In genomic region chr3:107105986-107106385, GRCm38 (mm10) we compare ENCODE assay signal across 30 mouse cellular contexts. TPM values are rescaled to one million over a fixed set of nuclear protein-coding genes. Genes with fewer than 3 reads are reported as not detected.
A peak's percentile ranks its signal among the peaks of the same experiment; 100 is the strongest.
DNase-seq lines count a peak whose midpoint lies in the region; ATAC-seq and TF ChIP-seq lines count a peak whose summit lies in the region.
"Had no signal": no experiment of that assay in that cellular context is flagged by ENCODE, and none has a peak within 500 bp of the region (broad histone marks: within the 10 kb centered on the region; RNA-seq: fewer than 3 reads in every experiment).

No protein-coding gene starts in this region.

- no peak overlapping the region for H3K9ac ChIP-seq in hindbrain, embryonic 14.5 days
- H3K9ac ChIP-seq in liver, adult 2 months (ENCODE audit: low read depth, low read length), result no peak overlapping the region
- no peak overlapping the region for H3K9ac ChIP-seq in liver, postnatal 0 days (replicated peaks)
- H3K9ac ChIP-seq: embryonic facial prominence, embryonic 13.5 days; forebrain, embryonic 12.5 days; heart, embryonic 15.5 days; intestine, embryonic 15.5 days; limb, embryonic 12.5 days; liver, embryonic 12.5 days; lung, embryonic 14.5 days; neural tube, embryonic 12.5 days had no signal

- no peak for ATAC-seq in hindbrain, embryonic 14.5 days (ENCODE audit: low FRiP score)
- ATAC-seq in liver, postnatal 0 days, result no peak
- ATAC-seq: intestine, embryonic 15.5 days; liver, embryonic 12.5 days had no signal

- TF ChIP-seq CTCF in liver, adult 2 months (IDR thresholded peaks at IDR 0.05; ENCODE audit: low read depth, low read length), result no peak
- no peak for TF ChIP-seq CTCF in liver, postnatal 0 days (IDR thresholded peaks at IDR 0.05; ENCODE audit: low read depth)

- H3K36me3 ChIP-seq in hindbrain, embryonic 14.5 days (replicated peaks; ENCODE audit: control insufficient read depth, insufficient read depth), result 0 out of 2 replicates have a peak, but pooled peaks cover 3% of the 10 kb centered on the region
- no peaks in the 10 kb centered on the region for H3K36me3 ChIP-seq in hindbrain, embryonic 10.5 days
- no peaks in the 10 kb centered on the region for H3K36me3 ChIP-seq in liver, adult 2 months (ENCODE audit: control insufficient read depth, insufficient read depth, low read length)
- no peaks in the 10 kb centered on the region for H3K36me3 ChIP-seq in liver, postnatal 0 days (replicated peaks; ENCODE audit: insufficient read depth, low read length)
- H3K36me3 ChIP-seq: embryonic facial prominence, embryonic 13.5 days; forebrain, embryonic 12.5 days; heart, embryonic 15.5 days; intestine, embryonic 15.5 days; limb, embryonic 12.5 days; liver, embryonic 12.5 days; neural tube, embryonic 12.5 days had no signal

- H3K79me2 ChIP-seq in liver, adult 2 months (ENCODE audit: control insufficient read depth, insufficient read depth, low read length), result no peaks in the 10 kb centered on the region

- no peak overlapping the region for H3K4me3 ChIP-seq in hindbrain, embryonic 14.5 days (replicated peaks; ENCODE audit: low read length)
- no peak overlapping the region for H3K4me3 ChIP-seq in hindbrain, embryonic 10.5 days
- no peak overlapping the region for H3K4me3 ChIP-seq in liver, adult 2 months (ENCODE audit: insufficient read depth, low read depth, low read length)
- no peak overlapping the region for H3K4me3 ChIP-seq in liver, postnatal 0 days (ENCODE audit: low read depth, low read length)
- H3K4me3 ChIP-seq: embryonic facial prominence, embryonic 13.5 days; erythroblast, embryonic 14.5 days; forebrain, embryonic 12.5 days; heart, embryonic 15.5 days; intestine, embryonic 15.5 days; limb, embryonic 12.5 days; liver, embryonic 12.5 days; neural tube, embryonic 12.5 days had no signal

- 83% methylated on average over 6 of the region's 6 CpGs for WGBS in hindbrain, embryonic 14.5 days
- WGBS in hindbrain, embryonic 10.5 days, result 87% methylated on average over 6 of the region's 6 CpGs
- 70% methylated on average over 6 of the region's 6 CpGs for WGBS in liver, adult 2 months
- 72% methylated on average over 6 of the region's 6 CpGs for WGBS in liver, postnatal 0 days (ENCODE audit: insufficient replicate concordance)

- H3K9me3 ChIP-seq in hindbrain, embryonic 14.5 days (ENCODE audit: control insufficient read depth, low read length), result no peaks in the 10 kb centered on the region
- no peaks in the 10 kb centered on the region for H3K9me3 ChIP-seq in hindbrain, embryonic 10.5 days
- H3K9me3 ChIP-seq in liver, postnatal 0 days (ENCODE audit: low read length), result no peaks in the 10 kb centered on the region
- H3K9me3 ChIP-seq: embryonic facial prominence, embryonic 13.5 days; forebrain, embryonic 12.5 days; heart, embryonic 15.5 days; intestine, embryonic 15.5 days; limb, embryonic 12.5 days; liver, embryonic 12.5 days; neural tube, embryonic 12.5 days had no signal

- no peak for TF ChIP-seq POLR2A in liver, adult 2 months (IDR thresholded peaks at IDR 0.05; ENCODE audit: extremely low read depth, insufficient read depth, low read length)

- peak overlapping the region; percentile 6; the same call in 1 of the 2 replicates for H3K4me2 ChIP-seq in hindbrain, embryonic 14.5 days (replicated peaks)
- no peak overlapping the region for H3K4me2 ChIP-seq in liver, postnatal 0 days (ENCODE audit: low read depth, low read length)
- H3K4me2 ChIP-seq: embryonic facial prominence, embryonic 13.5 days; forebrain, embryonic 12.5 days; heart, embryonic 15.5 days; intestine, embryonic 15.5 days; limb, embryonic 12.5 days; liver, embryonic 12.5 days; lung, embryonic 14.5 days; neural tube, embryonic 12.5 days had no signal

- TF ChIP-seq EP300 in liver, postnatal 0 days (IDR thresholded peaks at IDR 0.05; ENCODE audit: low read depth), result no peak

- no peak for DNase-seq in hindbrain, embryonic 14.5 days (ENCODE audit: low spot score)
- DNase-seq in hindbrain, embryonic 10.5 days (ENCODE audit: low spot score), result no peak
- DNase-seq in liver, adult 2 months (ENCODE audit: extremely low read depth, low read depth, low spot score), result peak; percentile 14
- no peak for DNase-seq in liver, postnatal 0 days
- DNase-seq in right cerebral cortex, adult 18-20 months, result peak; percentile 44
- no peak for DNase-seq in right cerebral cortex, postnatal 25 days
- no peak for DNase-seq in embryo, embryonic 10.5 days (ENCODE audit: low spot score)
- DNase-seq: adrenal gland, adult 8-10 months; cerebellum, postnatal 10 days; embryo, embryonic 11 days; heart, postnatal 4 days; kidney, adult 8-10 months; kidney, postnatal 10 days; lung, embryonic 14.5 days; retina, postnatal 1 day; right cerebral cortex, postnatal 4 days; thymus, adult 18-20 months; thymus, postnatal 4 days had no signal

- H3K4me1 ChIP-seq in hindbrain, embryonic 14.5 days (replicated peaks; ENCODE audit: control insufficient read depth, insufficient read depth, low read length), result peaks cover 10% of the 10 kb centered on the region
- peaks cover 19% of the 10 kb centered on the region for H3K4me1 ChIP-seq in hindbrain, embryonic 10.5 days (replicated peaks)
- H3K4me1 ChIP-seq in liver, adult 2 months (ENCODE audit: control insufficient read depth, insufficient read depth, low read length), result no peaks in the 10 kb centered on the region
- H3K4me1 ChIP-seq in liver, postnatal 0 days (ENCODE audit: insufficient read depth), result no peaks in the 10 kb centered on the region

- H3K27me3 ChIP-seq in hindbrain, embryonic 14.5 days (ENCODE audit: control insufficient read depth, insufficient read depth, low read length), result no peaks in the 10 kb centered on the region
- peaks cover 33% of the 10 kb centered on the region for H3K27me3 ChIP-seq in hindbrain, embryonic 10.5 days (ENCODE audit: insufficient read depth, poor library complexity, severe bottlenecking)
- peaks cover 14% of the 10 kb centered on the region for H3K27me3 ChIP-seq in liver, adult 2 months (ENCODE audit: control insufficient read depth, insufficient read depth, low read length)
- peaks cover 27% of the 10 kb centered on the region for H3K27me3 ChIP-seq in liver, postnatal 0 days (ENCODE audit: insufficient read depth, low read length)

- H3K27ac ChIP-seq in hindbrain, embryonic 14.5 days, result no peak overlapping the region
- no peak overlapping the region for H3K27ac ChIP-seq in hindbrain, embryonic 10.5 days
- H3K27ac ChIP-seq in liver, adult 2 months (replicated peaks; ENCODE audit: insufficient read depth, low read depth, low read length), result no peak overlapping the region
- H3K27ac ChIP-seq in liver, postnatal 0 days (ENCODE audit: low read depth), result no peak overlapping the region
- H3K27ac ChIP-seq: embryonic facial prominence, embryonic 13.5 days; forebrain, embryonic 12.5 days; heart, embryonic 15.5 days; intestine, embryonic 15.5 days; limb, embryonic 12.5 days; liver, embryonic 12.5 days; macrophage; neural tube, embryonic 12.5 days had no signal

RNA-seq across cellular contexts. Expression of gene Kcna2, which starts 5.0 kb away (rescaled TPM):
- polyA plus RNA-seq in hindbrain, embryonic 14.5 days (2014; fragmentation: Nextera tagmentation; extraction: Ambion mirVana), result 1.9 and 2.0 TPM in 2 replicates
- 0.07 and 0.09 TPM in 2 replicates for polyA plus RNA-seq in hindbrain, embryonic 10.5 days (2016; fragmentation: Nextera tagmentation; extraction: Ambion mirVana)
- 1.2 and 1.3 TPM in 2 replicates for total RNA-seq in liver, adult 2 months (2014; rRNA removed)
- 0.29 and 0.54 TPM in 2 replicates for polyA plus RNA-seq in liver, adult 2 months (2012; rRNA removed)
- polyA plus RNA-seq in liver, postnatal 0 days (2015; fragmentation: Nextera tagmentation; extraction: Ambion mirVana), result 0.07 and 0.11 TPM in 2 replicates
- total RNA-seq: MEL; monocyte, adult 5-6 weeks had no signal
- polyA plus RNA-seq: C2C12 had no signal

Comparison
In these comparisons a context has a peak if more than half of its experiments do, and no peak if none do; other contexts are left out.
1. DNase-seq: peak in liver, adult 2 months (single experiment) and right cerebral cortex, adult 18-20 months (single experiment); none in hindbrain, embryonic 14.5 days (single experiment), hindbrain, embryonic 10.5 days (single experiment), liver, postnatal 0 days (single experiment), right cerebral cortex, postnatal 25 days (single experiment) and embryo, embryonic 10.5 days (single experiment).